Mouse (Mus musculus): ENCODE measurements around the gene Brwd3.

- no peak for TF ChIP-seq CTCF (IDR thresholded peaks at IDR 0.05; ENCODE audit: extremely low read depth, insufficient read length, insufficient replicate concordance, low read depth, low read length)
- no peak for TF ChIP-seq POLR2A (IDR thresholded peaks at IDR 0.05; ENCODE audit: low read depth, low read length)
Measured at GRCm38 (mm10) chrX:108704312-108704711, 129.9 kb downstream of the Brwd3 start.
